Mouse (Mus musculus) lung, adult 18-20 months (tissue): ENCODE measurements around the gene Zfp612.

Experiments used
- DNase-seq, 2 experiments: peaks; one replicate each; pipeline ENCODE4 v3.0.0; 2022; ENCODE audit warnings: mixed read lengths in 2 of 2

Gene Zfp612

DNA sequence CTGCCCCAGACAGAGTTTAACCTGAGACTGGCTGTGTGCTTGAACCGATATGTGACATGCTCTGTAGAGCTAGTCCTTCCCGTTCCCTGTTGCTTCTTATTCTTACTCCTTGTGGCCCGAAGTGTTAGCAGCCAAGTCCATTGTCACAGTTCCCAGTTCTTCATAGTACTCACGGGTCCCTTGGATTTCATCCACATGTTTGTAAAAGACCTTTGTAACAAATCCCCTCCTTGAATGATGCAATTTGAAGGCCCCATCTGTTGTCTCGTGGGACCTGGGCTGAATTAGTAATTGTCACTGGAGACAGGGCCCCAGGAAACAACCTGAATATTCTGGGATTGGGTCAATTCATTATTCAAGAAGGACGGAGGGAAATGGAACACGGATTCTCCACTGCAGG is 56.0 kb downstream of the Zfp612 start:
- no peak for DNase-seq

- DNase-seq = no peak
Observed at GRCm38 (mm10) chr8:110140156-110140555, 60.6 kb downstream of the Zfp612 start.

DNA sequence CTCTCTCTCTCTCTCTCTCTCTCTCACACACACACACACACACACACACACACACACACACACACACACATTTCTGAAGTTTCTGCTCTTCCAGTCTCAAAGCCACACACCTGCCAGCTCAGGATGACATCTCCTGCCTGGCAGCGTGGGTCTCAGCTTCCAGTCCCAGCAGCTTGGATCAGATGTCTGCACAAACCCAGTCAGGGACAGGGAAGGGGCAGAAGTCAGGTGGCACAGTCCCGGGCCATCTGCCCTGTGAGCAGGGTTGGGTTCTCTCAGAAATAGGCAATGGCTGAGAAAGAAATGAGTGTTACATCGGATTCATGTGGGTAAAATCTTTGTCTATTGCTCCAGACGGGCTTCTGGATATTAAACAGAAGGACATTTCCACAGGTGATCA is 61.2 kb downstream of the Zfp612 start:
- DNase-seq = no peak
